Mouse (Mus musculus) embryonic fibroblast, embryonic 13.5 days (primary cell): ENCODE data around the gene Tubb1.

Source experiments
- CTCF ChIP-seq: IDR thresholded peaks from 2 replicates; pipeline ENCODE4 v1.5.1; 2011; ENCODE audit warnings: mild to moderate bottlenecking, control low read depth, low read length, moderate library complexity, borderline replicate concordance; ENCODE audit not compliant: insufficient read depth
- POLR2A ChIP-seq: IDR thresholded peaks from 2 replicates; pipeline ENCODE4 v1.6.1; 2011; ENCODE audit warnings: low read depth, mild to moderate bottlenecking, control low read depth, low read length, moderate library complexity

- TF ChIP-seq CTCF (no peak), POLR2A (peak; percentile 56)
Measured at GRCm38 (mm10) chr2:174463789-174464523, 13.5 kb downstream of the Tubb1 start, which contains the start of gene Atp5e.
